Mouse (Mus musculus): Measurements from ENCODE around the gene R3hdm2. TPM values are rescaled to one million over a fixed set of nuclear protein-coding genes. Genes with fewer than 3 reads are reported as not detected.

Gene R3hdm2
- total RNA-seq, 2 experiments from 2014 or later, result 119 to 123 TPM

- no peak for DNase-seq
These were observed 137.8 kb downstream of the R3hdm2 start for GRCm38 (mm10) chr10:127517941-127518340.

GRCm38 (mm10) chr10:127519041-127519701, 139.0 kb downstream of the R3hdm2 start:
- no peak for DNase-seq

GRCm38 (mm10) chr10:127519903-127520713, 140.0 kb downstream of the R3hdm2 start:
- DNase-seq, result no peak

- no peak for DNase-seq
These were observed 140.7 kb downstream of the R3hdm2 start for GRCm38 (mm10) chr10:127520714-127521357.

- DNase-seq, result no peak
These were observed 141.5 kb downstream of the R3hdm2 start for GRCm38 (mm10) chr10:127521611-127522080.

DNA sequence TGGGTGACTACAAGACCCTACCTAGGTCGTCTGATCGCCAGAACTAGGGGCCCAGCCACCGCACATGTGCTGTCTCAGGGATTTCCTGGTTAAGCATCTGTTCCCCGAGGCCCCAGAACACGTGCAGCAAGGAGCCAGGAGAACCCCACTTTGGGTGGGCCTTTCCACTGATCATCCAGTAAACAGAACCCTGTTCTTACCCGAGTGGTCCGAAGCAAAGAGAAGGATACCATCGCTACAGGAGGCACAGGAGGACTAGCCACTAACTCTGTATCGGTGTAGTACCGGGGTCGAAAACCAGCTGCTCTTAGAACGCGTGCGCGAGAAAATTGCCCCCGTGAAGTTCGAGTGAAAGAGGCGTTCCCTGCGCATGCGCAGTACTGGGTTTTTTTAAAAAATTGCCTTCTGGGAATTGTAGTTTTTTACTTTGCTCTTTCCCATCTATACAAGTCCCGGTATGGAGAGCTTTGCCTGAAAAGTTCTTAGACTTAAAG, 142.0 kb downstream of the R3hdm2 start, which contains the start of gene Shmt2:
TSS of gene Shmt2 (minus strand) at position 357 of the 494 bp plus-strand sequence.
- peak; percentile 86 for DNase-seq

DNA sequence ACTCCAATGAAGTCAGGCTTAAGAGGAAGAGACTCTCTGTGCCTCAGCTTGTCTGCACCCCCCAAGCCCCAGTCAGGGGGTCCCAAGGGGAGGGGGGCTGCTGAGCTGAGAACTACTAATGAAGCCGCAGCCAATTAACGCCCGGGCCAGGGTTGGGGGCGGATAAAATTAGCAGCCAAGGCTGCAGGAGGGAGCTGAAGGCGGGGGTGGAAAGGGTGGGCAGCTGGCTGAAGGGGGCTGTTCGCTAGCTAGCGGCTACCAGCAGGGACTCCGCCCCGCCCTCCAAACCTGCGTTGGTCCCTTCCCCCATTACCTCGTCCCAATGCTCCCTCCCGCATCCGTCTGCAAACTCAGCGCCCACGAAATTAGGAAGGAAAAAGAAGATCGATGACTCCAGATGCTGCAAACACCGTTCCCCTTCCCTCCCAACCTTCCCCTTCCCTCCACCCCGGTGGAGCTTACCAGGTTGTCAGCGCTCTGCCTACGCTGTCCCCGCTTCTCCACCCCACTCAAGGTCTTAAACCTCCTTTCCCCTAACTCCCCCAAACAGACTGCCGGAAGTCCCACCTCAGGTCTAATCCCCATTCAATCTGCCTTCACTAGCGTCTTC, 144.6 kb downstream of the R3hdm2 start:
- no peak for DNase-seq

GRCm38 (mm10) chr10:127526048-127526447, 145.9 kb downstream of the R3hdm2 start:
- DNase-seq, result no peak

DNA sequence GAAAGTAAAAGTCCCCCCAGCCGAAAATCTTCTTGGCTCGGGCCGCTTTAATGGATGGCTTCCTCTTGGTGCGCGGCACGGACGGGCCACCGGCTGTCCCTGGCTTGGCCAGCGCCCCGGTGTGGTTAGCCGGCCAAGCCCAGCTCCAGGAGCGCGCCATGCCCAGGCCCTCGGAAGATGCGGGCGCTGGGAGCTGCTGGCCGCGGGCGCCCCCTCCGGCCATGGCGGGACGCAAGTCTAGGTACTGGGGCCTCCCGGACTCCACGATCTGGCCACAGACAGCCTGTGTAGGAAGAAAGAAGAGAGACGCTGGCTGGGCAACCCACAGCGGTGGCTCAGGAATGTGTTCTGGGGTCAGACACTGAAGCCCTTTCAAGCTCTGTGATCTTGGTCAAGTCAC, 146.6 kb downstream of the R3hdm2 start:
- DNase-seq, result peak; percentile 81

GRCm38 (mm10) chr10:127527481-127527880, 147.4 kb downstream of the R3hdm2 start:
- DNase-seq, result no peak

- no peak for DNase-seq
These were observed 150.8 kb downstream of the R3hdm2 start for GRCm38 (mm10) chr10:127530945-127531344.

- no peak for DNase-seq
These were observed 151.4 kb downstream of the R3hdm2 start for GRCm38 (mm10) chr10:127531548-127531947.

DNA sequence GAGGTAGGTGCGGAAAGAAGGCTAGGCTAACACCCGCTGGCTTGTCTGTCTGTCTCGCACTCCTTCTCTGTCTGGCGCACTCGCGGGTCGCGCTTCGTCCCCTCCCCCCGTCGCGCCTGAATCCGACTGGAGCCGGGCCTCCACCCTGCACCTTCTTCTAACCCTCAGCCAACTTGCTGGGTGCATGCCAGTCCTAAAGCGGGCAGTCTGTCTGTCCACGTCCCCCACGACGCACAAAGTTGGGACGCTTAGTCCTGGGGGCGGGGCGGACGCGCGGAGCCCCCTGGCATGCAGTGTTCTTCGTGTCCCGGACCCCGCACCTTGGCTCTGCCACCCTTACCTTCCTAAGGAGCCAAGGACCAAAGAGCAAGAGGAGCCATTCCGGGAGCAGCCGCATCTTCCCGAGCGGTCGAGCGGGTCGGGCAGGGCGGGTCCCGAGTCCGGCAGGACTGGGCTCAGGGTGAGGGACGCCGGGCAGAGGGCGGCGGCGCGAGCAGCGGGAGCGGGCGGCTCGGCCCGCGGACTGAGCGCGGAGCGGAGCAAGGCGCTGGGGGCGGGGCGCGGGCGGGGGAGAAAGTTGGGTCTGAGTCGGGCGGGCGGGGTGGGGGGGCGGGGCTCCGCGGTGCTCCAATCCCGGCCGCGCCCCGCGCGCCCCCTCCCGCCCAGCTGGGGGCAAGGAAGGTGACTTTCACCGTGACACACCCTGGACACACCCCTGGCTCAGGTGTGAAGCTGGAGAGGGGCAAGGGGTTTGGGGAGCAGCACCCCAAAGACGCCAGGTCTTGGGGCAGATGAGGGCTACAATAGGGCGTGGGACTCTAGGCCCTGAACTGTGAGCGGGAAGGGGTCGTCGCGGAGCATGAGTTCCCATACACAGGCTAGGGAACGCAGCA, 154.2 kb downstream of the R3hdm2 start, which contains the start of gene Nxph4:
TSS of gene Nxph4 (minus strand) at position 524 of the 893 bp plus-strand sequence.
- DNase-seq, result peak; percentile 59

DNA sequence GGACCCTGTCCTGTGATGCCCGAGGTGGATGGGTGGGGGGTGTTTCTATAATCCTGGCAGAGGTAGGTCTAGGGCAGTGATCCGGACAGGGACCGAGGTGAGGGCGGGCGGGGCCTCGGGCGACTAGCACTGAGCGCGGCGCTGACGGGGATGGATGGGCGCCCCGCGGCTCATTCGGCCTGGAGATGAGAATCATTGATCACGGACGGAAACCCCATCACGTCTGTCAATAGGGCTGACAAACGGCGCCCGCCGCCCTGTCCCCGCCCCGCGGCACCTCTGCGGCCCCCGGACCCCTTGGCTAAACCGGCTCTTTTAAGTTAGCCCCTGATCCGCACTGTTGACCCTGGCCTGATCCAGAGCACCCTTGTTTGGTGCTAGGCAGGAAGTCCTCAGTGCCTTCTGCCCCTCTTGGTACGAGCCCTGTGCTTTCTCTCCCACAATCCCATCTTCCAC, 154.8 kb downstream of the R3hdm2 start:
- no peak for DNase-seq

DNA sequence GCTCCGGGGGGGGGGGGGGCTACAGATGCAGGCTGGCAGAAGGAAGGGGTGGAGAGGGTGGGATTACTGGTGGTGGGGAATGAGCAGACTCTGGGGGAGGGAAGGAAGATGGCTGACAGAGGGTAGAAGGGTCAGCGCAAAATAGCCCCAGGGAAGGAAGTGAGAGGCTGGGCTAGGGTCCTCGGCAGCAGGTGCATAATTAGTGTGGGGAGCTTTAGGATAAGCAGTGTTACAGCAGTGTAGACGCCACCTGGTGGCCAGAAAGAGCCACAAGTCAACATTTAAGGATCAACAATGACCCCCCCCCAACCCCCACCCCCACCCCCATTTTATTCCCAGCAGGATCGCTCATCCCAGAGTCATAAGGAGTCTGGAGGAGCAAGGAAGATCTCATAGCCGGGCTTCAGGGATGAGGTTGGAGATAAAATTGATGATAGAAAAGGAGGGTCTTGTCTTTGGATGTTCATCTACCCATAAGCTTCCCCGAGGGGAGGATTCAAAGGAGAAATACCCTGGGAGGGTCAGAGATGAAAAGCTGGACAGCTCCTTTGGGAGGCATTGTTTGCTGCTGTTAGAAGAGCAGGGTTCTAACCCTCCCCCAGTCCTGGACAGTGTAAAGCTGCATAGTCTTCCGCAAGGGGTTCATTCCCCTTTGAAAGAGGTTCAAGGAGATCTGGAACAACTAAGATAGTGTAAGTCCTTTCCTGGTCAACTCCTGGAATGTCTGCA, 156.6 kb downstream of the R3hdm2 start:
- peak; percentile 61 for DNase-seq

DNA sequence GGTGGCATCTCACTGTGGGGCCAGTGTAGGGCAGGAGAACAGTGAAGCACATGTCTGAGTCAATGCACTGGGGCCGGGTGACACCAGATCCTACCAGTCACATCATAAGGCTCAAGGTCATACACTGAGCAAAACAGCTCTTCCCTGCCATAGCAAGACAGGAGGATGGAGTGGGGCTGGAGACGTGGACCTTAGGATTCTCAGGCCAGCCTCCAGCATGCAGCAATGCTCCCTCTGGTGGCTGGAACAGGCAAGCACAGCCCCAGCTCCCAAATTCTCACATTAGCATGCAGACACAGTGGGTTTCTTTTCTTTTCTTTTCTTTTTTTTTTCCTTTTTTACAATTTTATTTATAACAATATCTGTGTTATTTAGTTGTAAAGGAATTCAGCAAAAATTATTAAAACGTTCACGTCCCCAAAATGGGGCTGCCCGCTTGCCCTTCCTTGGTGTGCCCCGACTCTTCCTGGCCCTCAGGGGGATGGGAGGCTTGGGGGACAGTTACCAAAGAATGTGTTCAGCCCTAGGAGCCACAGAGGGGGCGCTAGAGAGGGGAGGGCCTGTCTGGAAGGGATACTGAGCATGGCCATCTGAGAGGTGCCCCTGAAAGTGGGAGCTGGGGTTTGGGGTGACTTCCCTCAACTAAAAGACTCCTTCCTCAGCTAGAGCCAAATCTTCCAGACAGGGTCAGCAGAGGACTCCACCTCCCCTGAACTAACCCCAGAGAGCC, 157.9 kb downstream of the R3hdm2 start:
- DNase-seq, result peak; percentile 85

- no peak for DNase-seq
These were observed 161.4 kb downstream of the R3hdm2 start for GRCm38 (mm10) chr10:127541510-127541909.

DNA sequence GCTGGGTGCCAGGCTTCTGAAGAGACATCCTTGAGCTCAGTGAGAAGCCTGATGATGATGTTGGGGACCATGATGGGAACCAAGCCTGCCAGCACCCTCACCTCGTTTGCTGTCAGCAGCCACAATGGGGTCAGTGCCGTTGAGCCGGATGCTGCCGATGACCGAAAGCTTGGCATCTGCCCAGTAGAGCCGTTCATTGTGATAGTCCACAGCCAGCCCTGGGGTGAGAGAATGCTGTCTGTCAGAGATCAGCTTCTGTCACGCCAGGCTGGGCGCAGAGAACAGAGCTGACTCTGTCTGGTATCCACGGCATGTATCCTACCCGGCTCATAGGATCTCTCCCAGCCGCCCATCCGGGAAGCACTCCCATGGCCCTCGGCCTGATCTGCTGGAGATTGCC, 162.0 kb downstream of the R3hdm2 start:
- no peak for DNase-seq

DNA sequence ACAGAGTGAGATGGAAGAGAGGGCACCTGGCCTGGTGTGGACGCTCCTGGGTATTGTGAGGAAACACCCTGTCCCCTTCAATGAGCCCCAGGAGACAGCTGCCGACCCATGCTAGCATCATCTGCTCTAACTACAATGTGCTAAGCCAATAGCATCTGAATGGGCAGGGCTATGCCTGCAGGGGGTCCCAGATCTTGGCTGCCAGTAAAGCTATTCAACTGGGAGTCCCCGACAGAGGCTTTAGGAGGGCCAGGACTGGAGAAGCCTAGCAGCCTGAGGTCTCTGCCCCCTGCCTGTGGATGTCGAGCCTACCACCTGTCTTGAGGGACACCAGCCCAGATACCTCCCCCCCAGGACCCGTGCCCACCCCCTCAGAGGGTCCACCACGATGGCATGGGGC, 162.6 kb downstream of the R3hdm2 start:
- DNase-seq, result no peak

DNA sequence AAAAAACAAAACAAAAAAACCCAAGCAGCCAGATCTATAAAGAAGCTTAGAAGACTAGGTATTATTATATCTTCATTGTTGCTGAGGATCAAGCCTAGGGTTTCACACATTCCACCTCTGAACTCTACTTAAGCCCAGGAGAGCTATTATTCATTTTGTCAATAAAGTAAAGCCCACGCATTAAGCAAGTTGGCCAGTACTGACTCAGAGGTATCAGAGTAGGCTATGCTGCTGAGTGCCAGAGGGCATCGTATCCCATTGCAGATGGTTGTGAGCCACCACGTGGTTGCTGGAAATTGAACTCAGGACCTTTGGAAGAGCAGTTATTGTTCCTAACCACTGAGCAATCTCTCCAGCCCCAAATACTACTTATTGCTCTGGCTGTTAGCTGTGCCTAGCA, 163.8 kb downstream of the R3hdm2 start:
- no peak for DNase-seq
